Mouse (Mus musculus): ENCODE measurements around the gene Cyth1.

The Cyth1 gene

DNA sequence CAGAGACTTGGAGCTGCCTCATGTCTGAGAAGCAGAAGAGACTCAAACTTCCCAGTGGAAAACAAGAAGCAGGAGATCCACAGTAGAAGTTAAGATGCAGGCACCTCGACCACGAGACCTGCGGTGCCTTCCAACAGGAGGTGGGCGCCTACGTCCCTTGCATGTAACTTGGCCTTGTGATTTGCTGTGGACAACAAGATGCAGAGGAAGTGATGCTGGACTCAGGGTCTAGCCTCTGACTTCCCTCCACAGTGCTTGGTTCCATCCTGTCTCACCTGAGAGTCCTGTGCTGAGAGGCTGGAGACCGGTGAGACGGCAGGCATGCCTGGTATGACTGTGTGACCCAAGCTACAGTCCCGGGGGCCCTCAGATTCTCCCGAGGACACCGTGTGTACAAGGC lies 101.9 kb downstream of the Cyth1 start:
- no peak for DNase-seq

- DNase-seq: peak; percentile 62
Observed at GRCm38 (mm10) chr11:118145771-118146351, 102.5 kb downstream of the Cyth1 start.

DNA sequence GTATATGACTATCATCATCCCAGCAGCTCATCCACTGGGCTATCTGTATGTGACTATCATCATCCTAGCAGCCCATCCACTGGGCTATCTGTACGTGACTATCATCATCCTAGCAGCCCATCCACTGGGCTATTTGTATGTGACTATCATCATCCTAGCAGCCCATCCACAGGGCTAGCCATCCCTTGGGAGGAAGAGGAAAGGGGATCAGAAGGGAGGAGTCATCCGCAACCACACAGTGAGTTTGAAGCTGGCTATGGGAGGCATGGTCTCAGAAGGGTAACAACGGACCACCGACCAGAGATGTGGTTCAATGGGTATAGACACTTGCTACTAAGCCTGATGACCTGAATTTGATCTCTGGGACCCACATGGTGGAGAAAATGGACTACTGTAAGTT lies 103.3 kb downstream of the Cyth1 start:
- DNase-seq: no peak

- no peak for DNase-seq
Observed at GRCm38 (mm10) chr11:118143731-118144130, 104.7 kb downstream of the Cyth1 start.

- DNase-seq: no peak
Observed at GRCm38 (mm10) chr11:118142547-118143165, 105.7 kb downstream of the Cyth1 start.

- no peak for DNase-seq
Observed at GRCm38 (mm10) chr11:118140771-118141565, 107.4 kb downstream of the Cyth1 start.

DNA sequence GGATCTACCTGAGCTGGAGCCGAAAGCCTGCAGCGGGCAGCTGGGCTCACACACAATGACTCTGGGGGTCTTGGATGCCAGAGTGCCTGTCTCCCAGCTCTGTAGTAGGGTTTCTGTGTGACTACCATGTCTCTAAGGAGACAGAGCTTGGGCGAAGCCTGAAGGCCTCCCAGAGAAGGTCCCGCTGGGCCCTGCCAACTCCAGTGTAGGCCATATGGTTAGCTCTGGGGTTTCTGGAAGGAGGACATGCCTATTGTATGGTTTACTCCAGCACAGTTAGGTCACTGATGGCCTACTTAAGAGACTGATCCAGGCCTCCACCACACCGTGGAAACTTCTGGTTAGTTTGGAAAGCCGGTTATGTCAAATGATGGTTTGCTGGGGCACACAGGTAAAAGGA lies 110.0 kb downstream of the Cyth1 start:
- DNase-seq: no peak

DNA sequence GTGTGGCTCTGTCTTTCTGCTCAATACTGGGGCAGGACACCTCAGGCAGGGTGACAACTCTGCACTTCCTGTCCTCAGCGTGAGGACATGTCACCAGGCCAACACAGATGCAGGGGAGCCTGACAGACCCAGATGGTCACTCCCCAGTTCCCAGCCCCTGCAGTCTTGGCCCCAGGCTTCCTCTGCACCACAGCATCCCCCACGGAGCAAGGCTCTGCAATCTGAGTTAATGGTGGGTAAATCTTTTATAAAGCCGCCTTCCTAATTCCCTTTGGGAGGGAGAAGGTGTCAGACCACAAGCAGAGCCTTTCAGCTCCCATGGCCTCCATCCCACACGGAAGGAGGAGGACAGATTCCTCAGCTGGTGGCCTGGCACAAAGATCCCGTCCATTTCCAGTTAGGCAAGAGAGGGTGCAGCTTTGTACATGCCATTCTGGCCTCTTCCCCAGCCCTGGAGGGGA lies 112.2 kb downstream of the Cyth1 start:
- no peak for DNase-seq

- DNase-seq: no peak
Observed at GRCm38 (mm10) chr11:118135271-118135670, 113.1 kb downstream of the Cyth1 start.

- no peak for DNase-seq
Observed at GRCm38 (mm10) chr11:118133752-118134169, 114.6 kb downstream of the Cyth1 start.

- no peak for DNase-seq
Observed at GRCm38 (mm10) chr11:118133133-118133751, 115.2 kb downstream of the Cyth1 start.

DNA sequence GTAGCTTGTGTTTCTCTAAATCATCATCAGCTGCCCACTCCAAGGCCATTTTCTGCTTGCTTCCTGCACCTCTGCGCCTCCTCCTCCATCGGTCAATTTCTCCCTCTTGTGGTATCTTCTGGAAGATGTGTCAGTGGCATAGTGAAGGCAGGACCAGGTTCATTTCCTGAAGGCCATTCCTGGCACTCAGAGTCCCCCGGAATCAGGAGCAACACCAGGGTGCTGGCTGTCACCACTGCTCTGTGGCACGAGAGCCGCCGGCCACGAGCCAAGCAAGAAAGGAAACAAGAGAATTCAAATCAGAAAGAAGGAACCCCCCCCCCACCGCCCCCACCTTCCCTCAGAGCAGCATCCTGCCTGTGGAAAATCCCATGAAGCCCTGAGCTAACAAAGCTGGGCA lies 116.3 kb downstream of the Cyth1 start:
- DNase-seq: no peak

DNA sequence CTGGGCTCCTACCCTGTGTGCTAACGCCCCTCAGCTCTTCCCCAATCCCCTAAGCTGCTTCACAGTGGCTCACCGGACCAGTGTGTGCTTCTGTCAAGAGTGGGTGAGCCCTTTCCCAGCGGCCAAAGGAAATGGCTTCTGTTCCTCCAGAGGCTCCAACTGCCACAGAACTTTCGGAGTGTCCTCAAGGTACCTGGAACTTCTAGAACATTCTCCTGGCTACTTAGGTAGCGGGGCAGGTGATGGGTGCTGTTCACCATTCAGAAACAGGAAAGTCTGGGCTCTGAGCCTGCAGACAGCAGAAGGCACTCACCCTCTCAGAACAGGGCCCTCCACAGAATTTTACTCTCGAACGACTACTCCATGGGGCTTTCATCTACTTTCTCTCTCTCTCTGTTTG lies 117.9 kb downstream of the Cyth1 start, which contains the start of gene Dnah17:
Dnah17 (minus strand) TSS at position 101 of the 400 bp plus-strand sequence.
- DNase-seq: no peak

GRCm38 (mm10) chr11:118129812-118130211 lies 118.6 kb downstream of the Cyth1 start:
- DNase-seq: no peak

GRCm38 (mm10) chr11:118121592-118121991 lies 126.8 kb downstream of the Cyth1 start:
- DNase-seq: no peak

- no peak for DNase-seq
Observed at GRCm38 (mm10) chr11:118118777-118119176, 129.6 kb downstream of the Cyth1 start.

GRCm38 (mm10) chr11:118114581-118115110 lies 133.7 kb downstream of the Cyth1 start:
- DNase-seq: no peak

- DNase-seq: no peak
Observed at GRCm38 (mm10) chr11:118113516-118114205, 134.7 kb downstream of the Cyth1 start.

DNA sequence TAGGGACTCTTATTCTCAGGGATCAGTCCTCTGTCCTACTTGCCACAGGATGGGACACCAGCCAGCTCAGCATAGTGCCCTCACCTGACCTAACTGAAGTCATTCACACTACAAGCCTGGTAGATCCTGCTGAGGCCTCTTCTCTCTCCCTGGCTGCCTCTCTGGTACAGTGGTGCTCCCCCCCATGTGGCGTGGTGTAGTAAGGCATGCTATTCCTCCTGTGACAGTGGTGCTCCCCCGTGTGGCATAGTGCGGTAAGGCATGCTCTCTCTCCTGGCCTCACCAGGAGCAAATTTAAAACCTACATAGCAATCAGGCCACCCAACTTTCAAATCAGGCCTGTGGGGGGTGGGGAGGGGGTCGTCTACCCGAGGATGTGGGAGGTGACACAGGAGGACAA lies 144.4 kb downstream of the Cyth1 start:
- peak; percentile 90 for DNase-seq

GRCm38 (mm10) chr11:118103383-118103782 lies 145.0 kb downstream of the Cyth1 start:
- no peak for DNase-seq

GRCm38 (mm10) chr11:118102838-118103237 lies 145.6 kb downstream of the Cyth1 start:
- peak; percentile 95 for DNase-seq

DNA sequence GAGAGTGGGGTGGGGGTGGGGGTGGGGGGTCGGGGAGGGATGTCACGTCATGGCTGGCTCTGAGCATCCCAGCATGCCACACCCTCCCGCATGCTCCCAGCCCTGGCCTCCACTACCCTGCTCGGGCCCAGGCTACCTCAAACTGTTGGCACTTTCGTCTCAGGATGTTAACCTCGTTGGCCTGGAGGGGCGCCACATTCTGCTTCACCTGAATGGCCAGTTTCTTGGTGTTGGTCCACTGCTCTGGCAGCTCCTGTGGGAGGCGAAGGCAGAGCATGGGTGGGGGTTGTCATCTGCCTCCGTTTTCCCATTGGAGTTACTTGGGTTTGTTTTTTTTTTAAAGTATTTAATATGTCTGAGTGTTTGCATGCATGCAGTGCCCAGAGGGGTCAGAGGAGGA lies 147.3 kb downstream of the Cyth1 start:
- no peak for DNase-seq

GRCm38 (mm10) chr11:118096736-118097135 lies 151.7 kb downstream of the Cyth1 start:
- DNase-seq: no peak
